Mouse (Mus musculus) limb, embryonic 10.5 days (tissue): Measurements from ENCODE around the gene Bsdc1. TPM values are rescaled to one million over a fixed set of nuclear protein-coding genes. Genes with fewer than 3 reads are reported as not detected.
A peak's percentile ranks its signal among the peaks of the same experiment; 100 is the strongest.
"Not testable (repeated sequence)": the region's sequence is repeated elsewhere in the genome, so short reads cannot be mapped to it uniquely, and the experiment has no call there.

Experiments
- DNase-seq: peaks from one replicate; pipeline ENCODE4 v3.0.0-alpha.2; 2017; ENCODE audit warnings: low spot score
- H3K27ac ChIP-seq: fragments of 300-500 bp; sonication (generic); 2 replicates; pipeline ENCODE4 v1.5.1; 2016; ENCODE audit warnings: mild to moderate bottlenecking
- H3K27me3 ChIP-seq: fragments of 300-500 bp; sonication (generic); 2 replicates; pipeline ENCODE4 v1.6.1; 2016; ENCODE audit warnings: low read depth, mild to moderate bottlenecking; ENCODE audit not compliant: poor library complexity, severe bottlenecking
- H3K36me3 ChIP-seq: fragments of 300-500 bp; sonication (generic); 2 replicates; pipeline ENCODE4 v1.6.1; 2016; ENCODE audit warnings: mild to moderate bottlenecking, moderate library complexity
- H3K4me1 ChIP-seq: fragments of 300-500 bp; sonication (generic); 2 replicates; pipeline ENCODE4 v1.6.1; 2016
- H3K4me3 ChIP-seq: fragments of 300-500 bp; sonication (generic); 2 replicates; pipeline ENCODE4 v1.5.1; 2016; ENCODE audit warnings: mild to moderate bottlenecking, moderate library complexity
- H3K9me3 ChIP-seq: fragments of 300-500 bp; sonication (generic); replicated peaks from 2 replicates; pipeline ENCODE4 v1.6.1; 2016; ENCODE audit warnings: mild to moderate bottlenecking
- WGBS: fragments of 180-500 bp; shearing (Covaris S2); methylation state at CpG from one replicate; pipeline ENCODE4 v1.1.7; 2016; 5-methylcytosine and 5-hydroxymethylcytosine counted together
- polyA plus RNA-seq: library from polyadenylated mRNA; unstranded; fragments of >200 nt; fragmentation: Nextera tagmentation; extraction: Ambion mirVana; gene quantifications from 2 replicates; pipeline ENCODE4 v1.2.1, GENCODE M21; 2016

Gene Bsdc1
- polyA plus RNA-seq, 1 experiment from 2014 or later = 20.5 TPM

GRCm38 (mm10) chr4:129456126-129456525, 5.3 kb upstream of the Bsdc1 start:
- Histone ChIP-seq H3K36me3 (no peaks in the 10 kb centered on the region), H3K4me3 (no peak overlapping the region), H3K27me3 (no peaks in the 10 kb centered on the region), H3K9me3 (no peaks in the 10 kb centered on the region), H3K27ac (no peak overlapping the region), H3K4me1 (peaks cover 3% of the 10 kb centered on the region; the same call in 1 of the 2 replicates)
- 61% methylated on average over 5 of the region's 5 CpGs for WGBS
- DNase-seq = no peak

DNA sequence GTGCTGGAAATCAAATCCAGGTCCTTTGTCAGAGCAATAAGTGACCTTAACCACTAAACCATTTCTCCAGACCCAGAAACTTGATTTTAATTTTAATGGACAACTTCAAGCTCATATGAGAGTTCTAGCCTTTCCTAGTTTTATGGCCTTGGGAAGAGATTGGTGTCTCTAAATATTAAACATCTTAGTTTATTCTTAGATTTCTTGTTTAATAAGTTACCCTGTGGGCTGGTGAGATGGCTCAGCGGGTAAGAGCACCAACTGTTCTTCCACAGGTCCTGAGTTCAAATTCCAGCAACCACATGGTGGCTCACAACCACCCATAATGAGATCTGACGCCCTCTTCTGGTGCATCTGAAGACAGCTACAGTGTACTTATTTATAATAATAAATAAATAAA, 4.1 kb upstream of the Bsdc1 start:
- DNase-seq, H3K9me3 ChIP-seq, H3K27me3 ChIP-seq, H3K27ac ChIP-seq, H3K4me1 ChIP-seq, H3K36me3 ChIP-seq, H3K4me3 ChIP-seq: not testable (repeated sequence)
- WGBS = 69% methylated on average over 2 of the region's 2 CpGs

DNA sequence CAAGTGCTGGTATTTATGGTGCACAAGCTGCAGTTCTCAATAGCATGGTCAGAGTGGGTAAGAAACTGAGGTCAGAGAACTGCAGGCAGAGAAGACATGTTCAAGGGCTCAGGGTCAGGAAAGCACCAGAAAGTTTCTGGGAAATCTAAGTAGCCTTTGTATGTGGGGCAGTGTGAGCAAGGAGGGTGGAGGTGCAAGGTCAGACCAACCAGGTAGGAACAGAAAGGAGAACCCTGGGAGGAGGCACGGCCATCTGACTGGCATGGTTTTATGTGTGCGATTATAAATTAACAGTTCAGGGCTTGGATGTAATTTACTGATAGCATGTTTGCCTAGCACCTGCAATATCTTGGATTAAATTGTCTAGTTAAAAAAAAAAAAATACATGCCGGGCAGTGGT, 1.7 kb upstream of the Bsdc1 start:
- H3K36me3 ChIP-seq = peaks cover 5% of the 10 kb centered on the region
- no peak overlapping the region for H3K27ac ChIP-seq
- H3K9me3 ChIP-seq = no peaks in the 10 kb centered on the region
- no peaks in the 10 kb centered on the region for H3K27me3 ChIP-seq
- DNase-seq = no peak
- peaks cover 14% of the 10 kb centered on the region for H3K4me1 ChIP-seq
- H3K4me3 ChIP-seq = no peak overlapping the region
- WGBS = 96% methylated on average over 3 of the region's 3 CpGs

GRCm38 (mm10) chr4:129460827-129461182, 576 bp upstream of the Bsdc1 start:
- H3K27ac ChIP-seq = peak overlapping the region; percentile 90
- 0% methylated on average over 4 of the region's 4 CpGs for WGBS
- peaks cover 16% of the 10 kb centered on the region for H3K36me3 ChIP-seq
- H3K27me3 ChIP-seq = no peaks in the 10 kb centered on the region
- H3K4me3 ChIP-seq = peak overlapping the region; percentile 92
- no peak for DNase-seq
- peaks cover 14% of the 10 kb centered on the region for H3K4me1 ChIP-seq
- no peaks in the 10 kb centered on the region for H3K9me3 ChIP-seq

- no peaks in the 10 kb centered on the region for H3K9me3 ChIP-seq
- H3K4me3 ChIP-seq = peak overlapping the region; percentile 92
- H3K36me3 ChIP-seq = peaks cover 29% of the 10 kb centered on the region
- peak overlapping the region; percentile 78; the same call in 1 of the 2 replicates for H3K27ac ChIP-seq
- no peaks in the 10 kb centered on the region for H3K27me3 ChIP-seq
- H3K4me1 ChIP-seq = peaks cover 14% of the 10 kb centered on the region
- DNase-seq = no peak
- WGBS = 48% methylated on average over 3 of the region's 3 CpGs
Observed at GRCm38 (mm10) chr4:129462118-129462517, 737 bp downstream of the Bsdc1 start.

GRCm38 (mm10) chr4:129463097-129464059, 2.0 kb downstream of the Bsdc1 start:
- 88% methylated on average over 24 of the region's 24 CpGs for WGBS
- Histone ChIP-seq H3K36me3 (peaks cover 41% of the 10 kb centered on the region), H3K4me3 (0 out of 2 replicates have a peak overlapping the region, but pooled peaks have one; percentile 92), H3K9me3 (no peaks in the 10 kb centered on the region), H3K27ac (no peak overlapping the region), H3K27me3 (no peaks in the 10 kb centered on the region), H3K4me1 (peaks cover 14% of the 10 kb centered on the region)
- no peak for DNase-seq

DNA sequence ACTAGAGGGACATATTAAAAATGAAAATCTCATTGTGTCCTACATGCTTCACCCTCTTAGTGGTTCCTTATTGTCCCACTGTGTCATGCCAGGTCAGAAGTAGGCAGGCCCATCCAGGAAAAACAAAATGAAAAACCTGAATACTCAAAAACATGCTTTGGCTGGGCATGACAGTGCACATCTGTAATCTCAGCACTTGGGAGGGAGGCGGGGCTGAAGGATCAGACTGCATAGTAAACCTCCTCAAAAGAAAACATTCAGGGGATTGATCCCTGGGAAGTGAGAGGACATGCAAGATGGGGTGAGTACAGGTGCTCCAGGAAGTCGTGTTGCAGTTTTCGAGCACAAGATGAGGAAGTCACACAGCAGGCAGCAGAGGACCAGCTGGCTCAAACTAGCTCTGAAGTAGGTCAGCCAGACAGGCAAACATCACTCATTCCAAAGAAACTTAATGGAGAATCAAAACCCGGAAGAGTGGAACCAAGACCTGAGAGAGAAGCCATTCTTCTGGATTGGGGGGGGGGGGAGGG, 3.0 kb downstream of the Bsdc1 start:
- no peaks in the 10 kb centered on the region for H3K9me3 ChIP-seq
- no peak for DNase-seq
- no peak overlapping the region for H3K27ac ChIP-seq
- peaks cover 14% of the 10 kb centered on the region for H3K4me1 ChIP-seq
- H3K4me3 ChIP-seq = no peak overlapping the region
- no peaks in the 10 kb centered on the region for H3K27me3 ChIP-seq
- H3K36me3 ChIP-seq = peaks cover 51% of the 10 kb centered on the region
- 87% methylated on average over 4 of the region's 4 CpGs for WGBS

GRCm38 (mm10) chr4:129476047-129476446, 14.7 kb downstream of the Bsdc1 start:
- no peak overlapping the region for H3K4me3 ChIP-seq
- H3K4me1 ChIP-seq = no peaks in the 10 kb centered on the region
- no peaks in the 10 kb centered on the region for H3K9me3 ChIP-seq
- peaks cover 92% of the 10 kb centered on the region for H3K36me3 ChIP-seq
- no peaks in the 10 kb centered on the region for H3K27me3 ChIP-seq
- H3K27ac ChIP-seq = no peak overlapping the region
- no peak for DNase-seq
- WGBS = 92% methylated on average over 11 of the region's 11 CpGs

- no peak overlapping the region for H3K27ac ChIP-seq
- H3K4me1 ChIP-seq = peaks cover 3% of the 10 kb centered on the region; the same call in 1 of the 2 replicates
- H3K27me3 ChIP-seq = no peaks in the 10 kb centered on the region
- 91% methylated on average over 3 of the region's 3 CpGs for WGBS
- no peak for DNase-seq
- H3K36me3 ChIP-seq = peaks cover 92% of the 10 kb centered on the region
- no peaks in the 10 kb centered on the region for H3K9me3 ChIP-seq
- no peak overlapping the region for H3K4me3 ChIP-seq
Observed at GRCm38 (mm10) chr4:129479863-129480262, 18.5 kb downstream of the Bsdc1 start.

DNA sequence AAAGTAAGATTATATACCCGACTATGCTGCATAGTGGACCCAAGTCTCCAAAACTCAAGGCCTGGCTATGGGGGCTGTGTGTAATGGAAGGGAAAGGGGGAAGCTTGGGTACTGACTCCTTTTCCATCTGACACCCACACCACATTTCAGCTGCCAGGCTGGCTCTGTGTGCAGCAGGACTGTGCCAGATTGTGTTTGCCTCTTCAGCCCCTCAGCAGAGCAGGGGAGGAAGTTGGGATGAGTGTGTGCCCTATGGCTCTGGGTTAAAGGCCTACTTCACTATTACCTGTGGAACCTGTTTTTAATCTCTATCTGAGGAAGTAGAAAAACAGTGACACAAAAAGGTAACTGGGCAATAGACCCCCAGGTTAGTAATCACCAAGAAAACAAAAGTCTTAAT, 19.7 kb downstream of the Bsdc1 start:
- no peak for DNase-seq
- Histone ChIP-seq H3K4me1 (peaks cover 3% of the 10 kb centered on the region; the same call in 1 of the 2 replicates), H3K4me3 (no peak overlapping the region), H3K9me3 (no peaks in the 10 kb centered on the region), H3K27ac (no peak overlapping the region), H3K27me3 (no peaks in the 10 kb centered on the region), H3K36me3 (peaks cover 93% of the 10 kb centered on the region)
- 85% methylated on average over 1 of the region's 1 CpGs for WGBS

DNA sequence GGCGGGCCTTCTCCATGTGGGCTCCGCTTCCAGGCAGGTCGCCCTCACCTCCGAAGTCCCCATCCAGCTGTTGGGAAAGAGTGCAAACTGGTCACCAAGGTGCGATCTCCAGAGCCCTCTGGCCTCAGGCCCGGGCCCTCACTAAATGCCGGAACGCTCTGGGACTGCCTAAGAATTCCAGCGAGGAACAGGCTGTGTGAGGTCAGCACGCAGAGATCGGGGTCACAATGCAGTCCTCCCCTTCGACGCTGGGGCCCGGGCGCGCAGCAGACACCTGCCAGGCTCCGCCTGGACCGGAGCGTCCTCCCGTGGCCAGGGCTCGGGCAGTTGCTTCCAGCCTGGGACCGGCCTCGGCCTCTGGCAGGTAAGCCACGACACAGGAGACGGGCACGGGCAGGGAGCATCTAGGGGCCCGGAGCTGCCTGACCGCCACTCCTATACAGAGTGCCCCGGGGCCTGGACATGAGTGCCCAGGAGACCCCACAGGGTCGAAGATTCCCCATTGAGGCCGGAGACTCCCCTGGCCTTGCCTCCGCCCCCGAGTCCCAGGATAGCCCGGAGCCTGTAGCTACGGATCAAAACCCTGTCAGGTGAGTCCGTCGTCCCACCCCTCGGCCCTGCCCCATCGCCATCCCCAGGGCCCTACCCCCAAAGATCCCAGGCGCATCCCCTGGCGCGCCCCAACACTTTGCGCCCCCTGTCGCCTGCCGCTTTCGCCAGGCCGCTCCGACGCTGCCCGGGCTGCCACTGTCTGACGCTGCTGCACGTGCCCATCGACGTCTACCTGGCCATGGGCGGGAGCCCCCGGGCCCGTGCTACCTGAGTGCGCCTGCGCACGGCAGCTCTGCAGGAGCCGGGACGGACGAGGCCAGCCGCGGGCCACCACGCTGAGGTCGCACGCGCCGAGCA, 29.8 kb downstream of the Bsdc1 start, which contains the start of the genes Tssk3 and Fam229a:
Gene Tssk3 (minus strand): TSS at position 51 of the 909 bp plus-strand sequence.
Gene Fam229a (plus strand): TSS at position 219 of the 909 bp plus-strand sequence.
- Histone ChIP-seq H3K27ac (0 out of 2 replicates have a peak within 1 kb of the TSS, but pooled peaks have one; percentile 7), H3K4me3 (peak within 1 kb of the TSS; percentile 49), H3K27me3 (peaks cover 48% of the 10 kb centered on the region), H3K4me1 (peaks cover 25% of the 10 kb centered on the region), H3K9me3 (no peaks in the 10 kb centered on the region), H3K36me3 (peaks cover 30% of the 10 kb centered on the region)
- peak; percentile 61 for DNase-seq
- WGBS = 4% methylated on average over 70 of the region's 70 CpGs

DNA sequence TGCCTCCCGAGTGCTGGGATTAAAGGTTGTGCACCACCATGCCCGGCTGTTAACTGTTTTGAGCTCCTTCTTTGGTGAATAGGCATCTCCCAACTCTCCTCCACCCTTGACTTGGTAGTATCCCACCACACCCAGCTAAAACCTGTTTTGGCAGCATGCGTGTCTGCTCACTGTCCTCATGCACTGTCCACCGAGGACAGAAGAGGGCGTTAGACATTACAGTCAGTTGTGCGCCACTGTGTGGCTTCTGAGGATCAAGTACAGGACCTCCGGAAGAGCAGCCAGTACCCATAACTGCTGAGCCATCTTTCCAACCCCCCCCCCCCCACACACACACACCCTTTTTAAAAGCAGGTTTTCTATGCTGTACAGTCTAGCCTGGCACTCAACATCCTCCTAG, 33.3 kb downstream of the Bsdc1 start:
- no peak overlapping the region for H3K4me3 ChIP-seq
- H3K36me3 ChIP-seq = no peaks in the 10 kb centered on the region
- no peaks in the 10 kb centered on the region for H3K9me3 ChIP-seq
- H3K27ac ChIP-seq = no peak overlapping the region
- 80% methylated on average over 7 of the region's 7 CpGs for WGBS
- DNase-seq = no peak
- peaks cover 39% of the 10 kb centered on the region for H3K27me3 ChIP-seq
- peaks cover 46% of the 10 kb centered on the region for H3K4me1 ChIP-seq
